Mouse (Mus musculus) neural tube, embryonic 13.5 days (tissue): ENCODE measurements around the gene Amotl2. TPM values are rescaled to one million over a fixed set of nuclear protein-coding genes. Genes with fewer than 3 reads are reported as not detected.
A peak's percentile ranks its signal among the peaks of the same experiment; 100 is the strongest.

Source experiments
- ATAC-seq: fragments of 200-750 bp; cut with Nextera tagmentation; 2 replicates; pipeline ENCODE4 v1.8.0; 2017; ENCODE audit warnings: low read depth, mild to moderate bottlenecking, moderate TSS enrichment, moderate library complexity
- H3K27ac ChIP-seq: fragments of 300-500 bp; sonication (generic); replicated peaks from 2 replicates; pipeline ENCODE4 v1.5.1; 2015; ENCODE audit warnings: moderate library complexity, mild to moderate bottlenecking, inconsistent platforms
- H3K27me3 ChIP-seq: fragments of 300-500 bp; sonication (generic); 2 replicates; pipeline ENCODE4 v1.6.1; 2015; ENCODE audit warnings: mild to moderate bottlenecking, inconsistent platforms
- H3K36me3 ChIP-seq: fragments of 300-500 bp; sonication (generic); 2 replicates; pipeline ENCODE4 v1.6.1; 2015; ENCODE audit warnings: mild to moderate bottlenecking, inconsistent platforms
- H3K4me1 ChIP-seq: fragments of 300-500 bp; sonication (generic); replicated peaks from 2 replicates; pipeline ENCODE4 v1.6.1; 2015; ENCODE audit warnings: inconsistent platforms
- H3K4me2 ChIP-seq: fragments of 300-500 bp; sonication (generic); 2 replicates; pipeline ENCODE4 v1.6.1; 2015; ENCODE audit warnings: inconsistent platforms, mild to moderate bottlenecking, moderate library complexity
- H3K4me3 ChIP-seq: fragments of 300-500 bp; sonication (generic); 2 replicates; pipeline ENCODE4 v1.5.1; 2015; ENCODE audit warnings: mild to moderate bottlenecking, inconsistent platforms
- H3K9ac ChIP-seq: fragments of 300-500 bp; sonication (generic); 2 replicates; pipeline ENCODE4 v1.6.1; 2015; ENCODE audit warnings: moderate library complexity, mild to moderate bottlenecking, inconsistent platforms
- H3K9me3 ChIP-seq: fragments of 300-500 bp; sonication (generic); 2 replicates; pipeline ENCODE4 v1.6.1; 2016; ENCODE audit warnings: inconsistent platforms
- WGBS: fragments of 180-500 bp; shearing (Covaris S2); methylation state at CpG from one replicate; pipeline ENCODE4 v1.1.7; 2015; 5-methylcytosine and 5-hydroxymethylcytosine counted together
- polyA plus RNA-seq: library from polyadenylated mRNA; unstranded; fragments of >200 nt; fragmentation: Nextera tagmentation; extraction: Ambion mirVana; gene quantifications from 2 replicates; pipeline ENCODE4 v1.2.1, GENCODE M21; 2015

The Amotl2 gene
- polyA plus RNA-seq, result 59.3 and 69.6 TPM in 2 replicates

DNA sequence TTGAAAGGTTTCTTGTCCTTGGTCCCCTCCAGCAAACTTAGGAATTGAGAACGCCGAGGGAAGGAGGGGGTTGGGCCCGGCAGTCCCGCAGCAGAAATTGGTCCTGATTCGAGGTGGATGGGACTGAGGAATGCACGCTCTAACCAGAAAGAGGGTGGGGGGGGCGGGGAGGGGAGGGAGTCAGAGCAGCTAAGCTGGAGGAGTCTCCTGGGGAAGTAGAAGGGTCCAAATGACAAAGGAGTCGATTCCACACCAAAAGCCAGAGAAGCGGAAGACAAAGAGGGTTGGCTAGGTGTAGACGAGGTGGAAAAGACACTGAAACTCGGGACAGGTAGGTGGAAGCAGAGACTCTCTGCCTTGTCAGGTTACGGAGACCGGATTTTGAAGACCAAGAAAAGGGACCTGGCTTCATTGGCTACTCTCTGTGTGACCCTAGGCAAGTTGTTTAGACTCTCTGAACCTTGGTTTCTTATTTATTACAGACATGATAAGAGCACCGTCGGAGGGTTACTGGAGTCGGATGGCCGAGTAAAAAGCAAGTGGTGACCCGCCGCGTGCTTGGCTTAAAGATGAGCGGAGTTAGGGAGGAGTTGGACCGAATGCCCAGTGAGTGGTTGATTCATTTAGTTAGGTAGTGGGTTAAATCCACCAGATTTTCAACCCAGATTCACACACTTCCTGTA, at the start of gene Amotl2:
TSS of gene Amotl2 (plus strand) at position 192 of the 683 bp plus-strand sequence.
- 2% methylated on average over 22 of the region's 22 CpGs for WGBS
- Histone ChIP-seq H3K4me2 (peak within 1 kb of the TSS; percentile 99), H3K9me3 (no peaks in the 10 kb centered on the region), H3K4me1 (peaks cover 63% of the 10 kb centered on the region), H3K27me3 (no peaks in the 10 kb centered on the region), H3K9ac (peak within 1 kb of the TSS; percentile 100), H3K27ac (peak within 1 kb of the TSS; percentile 99), H3K4me3 (peak within 1 kb of the TSS; percentile 95), H3K36me3 (peaks cover 14% of the 10 kb centered on the region)
- no peak for ATAC-seq

DNA sequence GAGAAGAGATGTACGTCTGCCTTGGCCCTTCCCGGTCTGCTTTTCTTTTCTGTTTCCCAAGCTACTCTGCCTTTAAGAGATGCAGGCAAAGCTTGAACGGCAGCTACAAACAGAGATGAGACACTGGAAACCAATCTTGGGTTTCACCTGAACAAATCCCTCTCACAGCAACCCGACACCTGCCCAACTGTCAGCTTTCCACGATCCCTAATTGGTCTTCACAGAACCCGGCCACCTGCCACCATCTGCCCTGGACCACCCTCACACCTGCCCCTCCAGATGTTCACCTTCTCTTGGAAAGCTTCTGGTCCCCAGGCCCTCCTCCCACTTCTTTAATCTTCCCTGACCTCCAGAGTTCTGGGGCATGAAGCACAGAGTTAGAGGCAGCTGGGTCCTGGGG, 48.4 kb upstream of the Amotl2 start:
- H3K9ac ChIP-seq, result no peak overlapping the region
- H3K4me2 ChIP-seq, result no peak overlapping the region
- no peak for ATAC-seq
- no peaks in the 10 kb centered on the region for H3K9me3 ChIP-seq
- H3K4me1 ChIP-seq, result peaks cover 21% of the 10 kb centered on the region
- WGBS, result 39% methylated on average over 6 of the region's 6 CpGs
- H3K27me3 ChIP-seq, result no peaks in the 10 kb centered on the region
- no peak overlapping the region for H3K4me3 ChIP-seq
- 0 out of 2 replicates have a peak overlapping the region, but pooled peaks have one; percentile 42 for H3K27ac ChIP-seq
- H3K36me3 ChIP-seq, result no peaks in the 10 kb centered on the region

- no peaks in the 10 kb centered on the region for H3K9me3 ChIP-seq
- WGBS, result 87% methylated on average over 12 of the region's 12 CpGs
- no peak overlapping the region for H3K9ac ChIP-seq
- H3K36me3 ChIP-seq, result no peaks in the 10 kb centered on the region
- H3K27me3 ChIP-seq, result no peaks in the 10 kb centered on the region
- H3K27ac ChIP-seq, result no peak overlapping the region
- no peak overlapping the region for H3K4me3 ChIP-seq
- H3K4me1 ChIP-seq, result peaks cover 21% of the 10 kb centered on the region
- no peak overlapping the region for H3K4me2 ChIP-seq
- no peak for ATAC-seq
Observed at GRCm38 (mm10) chr9:102668906-102669305, 47.6 kb upstream of the Amotl2 start.

GRCm38 (mm10) chr9:102673381-102673780, 43.1 kb upstream of the Amotl2 start:
- 71% methylated on average over 7 of the region's 7 CpGs for WGBS
- no peak overlapping the region for H3K9ac ChIP-seq
- H3K4me3 ChIP-seq, result no peak overlapping the region
- ATAC-seq, result no peak
- H3K4me1 ChIP-seq, result peaks cover 8% of the 10 kb centered on the region; the same call in 1 of the 2 replicates
- H3K9me3 ChIP-seq, result no peaks in the 10 kb centered on the region
- H3K4me2 ChIP-seq, result no peak overlapping the region
- no peak overlapping the region for H3K27ac ChIP-seq
- H3K36me3 ChIP-seq, result no peaks in the 10 kb centered on the region
- H3K27me3 ChIP-seq, result no peaks in the 10 kb centered on the region

DNA sequence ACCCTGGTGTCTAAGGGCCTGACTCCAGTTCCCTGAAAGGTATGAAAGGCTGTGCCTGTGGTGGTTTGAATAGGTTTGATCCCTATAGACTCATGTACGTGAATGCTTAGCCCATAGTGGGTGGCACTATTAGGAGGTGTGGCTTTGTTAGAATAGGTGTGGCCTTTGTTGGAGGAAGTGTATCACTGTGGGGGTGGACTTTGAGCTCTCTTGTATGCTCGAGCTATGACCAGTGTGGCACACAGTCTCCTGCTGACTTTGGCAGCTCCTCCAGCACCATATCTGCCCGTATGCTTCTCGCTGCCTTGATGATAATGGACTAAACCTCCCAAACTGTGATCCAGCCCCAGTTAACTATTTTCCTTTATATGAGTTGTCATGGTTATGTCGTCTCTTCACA, 40.5 kb upstream of the Amotl2 start:
- Histone ChIP-seq H3K9ac (no peak overlapping the region), H3K4me3 (no peak overlapping the region), H3K36me3 (no peaks in the 10 kb centered on the region), H3K27me3 (no peaks in the 10 kb centered on the region), H3K9me3 (no peaks in the 10 kb centered on the region), H3K27ac (no peak overlapping the region), H3K4me2 (no peak overlapping the region), H3K4me1 (peaks cover 5% of the 10 kb centered on the region; the same call in 1 of the 2 replicates)
- WGBS, result 77% methylated on average over 5 of the region's 5 CpGs
- no peak for ATAC-seq

DNA sequence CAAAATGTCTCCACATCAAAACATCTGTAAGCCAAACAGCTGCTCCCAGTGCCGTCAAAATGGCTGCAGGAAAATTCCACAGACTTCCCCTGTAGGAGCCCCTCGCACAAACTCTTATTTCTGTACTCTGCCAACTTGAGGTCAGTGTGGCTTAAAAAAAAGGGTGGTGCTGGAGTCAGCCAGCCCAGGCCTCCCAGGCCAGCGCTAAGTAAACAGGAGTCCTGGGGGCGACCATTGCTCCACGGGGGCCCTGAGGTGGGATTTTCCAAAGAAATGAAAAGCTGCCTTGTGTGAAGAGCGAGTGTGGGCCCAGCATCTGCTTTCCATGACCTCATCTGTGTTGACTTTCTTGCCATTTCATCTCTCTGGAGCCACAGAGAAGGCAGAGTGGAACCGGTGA, 35.0 kb upstream of the Amotl2 start:
- no peak for ATAC-seq
- Histone ChIP-seq H3K27me3 (no peaks in the 10 kb centered on the region), H3K9me3 (no peaks in the 10 kb centered on the region), H3K4me2 (no peak overlapping the region), H3K9ac (no peak overlapping the region), H3K27ac (no peak overlapping the region), H3K36me3 (no peaks in the 10 kb centered on the region), H3K4me1 (peaks cover 4% of the 10 kb centered on the region; the same call in 1 of the 2 replicates), H3K4me3 (no peak overlapping the region)
- 54% methylated on average over 7 of the region's 7 CpGs for WGBS

GRCm38 (mm10) chr9:102687943-102688342, 28.5 kb upstream of the Amotl2 start:
- 9% methylated on average over 4 of the region's 4 CpGs for WGBS
- Histone ChIP-seq H3K9me3 (no peaks in the 10 kb centered on the region), H3K36me3 (no peaks in the 10 kb centered on the region), H3K27me3 (no peaks in the 10 kb centered on the region), H3K4me1 (peaks cover 47% of the 10 kb centered on the region), H3K4me3 (no peak overlapping the region), H3K9ac (0 out of 2 replicates have a peak overlapping the region, but pooled peaks have one; percentile 27), H3K4me2 (no peak overlapping the region), H3K27ac (peak overlapping the region; percentile 98)
- no peak for ATAC-seq

DNA sequence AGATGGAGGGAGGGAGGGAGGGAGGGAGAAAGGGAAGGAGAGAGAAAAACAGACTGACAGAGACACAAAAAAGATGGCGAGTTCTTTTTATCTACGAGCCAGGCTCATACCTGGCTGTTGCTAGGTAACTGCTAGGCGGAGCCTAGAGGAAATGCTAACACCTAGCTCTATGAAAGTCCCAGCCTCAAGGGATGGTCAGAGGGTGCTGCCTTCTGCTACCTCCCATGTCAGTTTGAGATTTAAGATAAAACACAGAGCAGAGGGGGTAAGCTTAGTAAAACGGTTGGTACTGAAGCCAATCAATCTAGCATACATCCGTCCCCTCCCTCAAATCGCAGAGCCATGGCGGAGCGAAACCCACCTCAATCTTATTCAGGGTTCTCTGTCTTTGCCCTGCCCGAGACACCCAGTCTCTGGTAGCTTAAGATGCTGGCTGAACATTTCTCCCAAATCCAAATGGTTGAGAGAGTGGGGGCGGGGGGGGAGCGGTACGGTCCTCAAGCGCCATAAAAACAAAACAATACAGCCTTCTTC, 27.0 kb upstream of the Amotl2 start:
- peaks cover 49% of the 10 kb centered on the region for H3K4me1 ChIP-seq
- no peaks in the 10 kb centered on the region for H3K27me3 ChIP-seq
- 2% methylated on average over 13 of the region's 13 CpGs for WGBS
- ATAC-seq, result peak; percentile 49
- H3K36me3 ChIP-seq, result no peaks in the 10 kb centered on the region
- H3K4me2 ChIP-seq, result peak overlapping the region; percentile 76
- peak overlapping the region; percentile 51 for H3K4me3 ChIP-seq
- peak overlapping the region; percentile 85 for H3K9ac ChIP-seq
- no peaks in the 10 kb centered on the region for H3K9me3 ChIP-seq
- H3K27ac ChIP-seq, result peak overlapping the region; percentile 98

DNA sequence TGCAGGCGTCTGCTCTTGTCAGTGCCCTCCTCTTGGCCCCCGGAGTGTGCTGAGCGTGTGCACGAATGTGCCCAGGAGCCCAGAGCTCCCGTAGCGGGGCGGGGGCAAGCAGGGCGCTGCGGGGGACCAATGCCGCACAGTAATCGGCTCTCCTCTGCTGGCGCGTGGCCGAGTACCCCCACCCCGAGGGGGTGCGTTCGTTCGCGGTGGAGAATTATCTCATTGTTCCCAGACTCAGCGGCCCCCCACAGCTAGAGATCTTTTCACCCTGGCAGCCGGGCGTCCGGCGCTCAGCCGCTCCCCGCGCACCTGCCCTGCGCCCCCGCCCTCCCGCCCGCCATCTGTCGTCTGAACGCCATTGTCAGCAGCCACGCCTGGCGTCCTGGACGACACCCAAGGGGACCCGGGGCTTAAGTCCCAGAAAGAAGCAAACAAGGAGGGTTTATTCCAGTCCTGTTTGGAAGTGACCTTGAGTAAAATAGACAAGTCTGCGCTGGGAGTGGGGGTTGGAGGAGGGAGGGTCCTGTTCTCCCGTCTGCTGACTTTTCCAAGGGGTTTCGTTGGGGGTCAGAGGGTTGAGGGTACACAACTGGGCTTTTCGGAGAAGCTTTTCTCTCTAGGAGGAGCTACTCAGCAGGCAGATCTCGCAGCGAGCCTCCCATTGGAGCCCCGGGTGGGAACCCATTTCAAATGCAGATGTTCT, 26.4 kb upstream of the Amotl2 start:
- peak; percentile 87 for ATAC-seq
- Histone ChIP-seq H3K9ac (peak overlapping the region; percentile 85), H3K9me3 (no peaks in the 10 kb centered on the region), H3K36me3 (no peaks in the 10 kb centered on the region), H3K4me2 (peak overlapping the region; percentile 76), H3K27me3 (no peaks in the 10 kb centered on the region), H3K4me3 (peak overlapping the region; percentile 51), H3K4me1 (peaks cover 49% of the 10 kb centered on the region), H3K27ac (peak overlapping the region; percentile 98)
- WGBS, result under 1% methylated on average over 44 of the region's 44 CpGs

GRCm38 (mm10) chr9:102690891-102691290, 25.6 kb upstream of the Amotl2 start:
- Histone ChIP-seq H3K9ac (peak overlapping the region; percentile 85), H3K4me1 (peaks cover 49% of the 10 kb centered on the region), H3K9me3 (no peaks in the 10 kb centered on the region), H3K4me2 (peak overlapping the region; percentile 76), H3K27ac (peak overlapping the region; percentile 98), H3K36me3 (no peaks in the 10 kb centered on the region), H3K27me3 (no peaks in the 10 kb centered on the region), H3K4me3 (peak overlapping the region; percentile 51)
- whole genome bisulfite sequencing, result 1% methylated on average over 15 of the region's 15 CpGs
- peak; percentile 33; the same call in 1 of the 2 replicates for ATAC-seq

GRCm38 (mm10) chr9:102692564-102693475, 23.7 kb upstream of the Amotl2 start:
- Histone ChIP-seq H3K27me3 (no peaks in the 10 kb centered on the region), H3K4me2 (no peak overlapping the region), H3K4me3 (no peak overlapping the region), H3K27ac (peak overlapping the region; percentile 59; the same call in 1 of the 2 replicates), H3K9me3 (no peaks in the 10 kb centered on the region), H3K36me3 (no peaks in the 10 kb centered on the region), H3K9ac (no peak overlapping the region), H3K4me1 (peaks cover 44% of the 10 kb centered on the region)
- no peak for ATAC-seq
- whole genome bisulfite sequencing, result 43% methylated on average over 9 of the region's 9 CpGs
